Mouse (Mus musculus) embryonic facial prominence, embryonic 11.5 days (tissue): Measurements from ENCODE around the gene Dpysl5. TPM values are rescaled to one million over a fixed set of nuclear protein-coding genes. Genes with fewer than 3 reads are reported as not detected.

Experiments
- ATAC-seq: fragments of 200-750 bp; cut with Nextera tagmentation; replicated peaks from 2 replicates; pipeline ENCODE4 v1.8.0; 2017; ENCODE audit warnings: low read depth; ENCODE audit not compliant: insufficient number of reproducible peaks, low FRiP score, low TSS enrichment
- DNase-seq: peaks from one replicate; pipeline ENCODE4 v3.0.0-alpha.2; 2015; ENCODE audit warnings: low spot score
- H3K27ac ChIP-seq: fragments of 300-500 bp; sonication (generic); replicated peaks from 2 replicates; pipeline ENCODE4 v1.5.1; 2014; ENCODE audit warnings: mild to moderate bottlenecking, low read depth, low read length, control low read depth
- H3K27me3 ChIP-seq: fragments of 300-500 bp; sonication (generic); 2 replicates; pipeline ENCODE4 v1.6.1; 2014; ENCODE audit warnings: mild to moderate bottlenecking, low read length, moderate library complexity, mixed read lengths; ENCODE audit not compliant: control insufficient read depth, insufficient read depth
- H3K36me3 ChIP-seq: fragments of 300-500 bp; sonication (generic); replicated peaks from 2 replicates; pipeline ENCODE4 v1.6.1; 2014; ENCODE audit warnings: low read depth, mild to moderate bottlenecking, low read length, moderate library complexity, mixed read lengths; ENCODE audit not compliant: control insufficient read depth, insufficient read depth
- H3K4me1 ChIP-seq: fragments of 300-500 bp; sonication (generic); 2 replicates; pipeline ENCODE4 v1.6.1; 2014; ENCODE audit warnings: low read length, mixed read lengths; ENCODE audit not compliant: control insufficient read depth, insufficient read depth
- H3K4me2 ChIP-seq: fragments of 300-500 bp; sonication (generic); 2 replicates; pipeline ENCODE4 v1.6.1; 2014; ENCODE audit warnings: low read depth, mild to moderate bottlenecking, control low read depth, low read length, moderate library complexity
- H3K4me3 ChIP-seq: fragments of 300-500 bp; sonication (generic); 2 replicates; pipeline ENCODE4 v1.5.1; 2014; ENCODE audit warnings: low read depth, low read length, control low read depth
- H3K9ac ChIP-seq: fragments of 300-500 bp; sonication (generic); replicated peaks from 2 replicates; pipeline ENCODE4 v1.6.1; 2014; ENCODE audit warnings: mild to moderate bottlenecking, control low read depth, low read length
- H3K9me3 ChIP-seq: fragments of 300-500 bp; sonication (generic); replicated peaks from 2 replicates; pipeline ENCODE4 v1.6.1; 2016; ENCODE audit warnings: mild to moderate bottlenecking, low read length, inconsistent platforms, mixed read lengths; ENCODE audit not compliant: control insufficient read depth
- WGBS: fragments of 180-500 bp; shearing (Covaris S2); extraction: QIAGEN DNeasy Blood & Tissue Kit; methylation state at CpG from one replicate; pipeline ENCODE4 v1.1.7; 2014; 5-methylcytosine and 5-hydroxymethylcytosine counted together
- polyA plus RNA-seq: library from polyadenylated mRNA; unstranded; fragments of >200 nt; fragmentation: Nextera tagmentation; extraction: Ambion mirVana; gene quantifications from 2 replicates; pipeline ENCODE4 v1.2.1, GENCODE M21; 2014

Dpysl5 gene
- polyA plus RNA-seq, 1 experiment from 2014 or later: 17.6 TPM

DNA sequence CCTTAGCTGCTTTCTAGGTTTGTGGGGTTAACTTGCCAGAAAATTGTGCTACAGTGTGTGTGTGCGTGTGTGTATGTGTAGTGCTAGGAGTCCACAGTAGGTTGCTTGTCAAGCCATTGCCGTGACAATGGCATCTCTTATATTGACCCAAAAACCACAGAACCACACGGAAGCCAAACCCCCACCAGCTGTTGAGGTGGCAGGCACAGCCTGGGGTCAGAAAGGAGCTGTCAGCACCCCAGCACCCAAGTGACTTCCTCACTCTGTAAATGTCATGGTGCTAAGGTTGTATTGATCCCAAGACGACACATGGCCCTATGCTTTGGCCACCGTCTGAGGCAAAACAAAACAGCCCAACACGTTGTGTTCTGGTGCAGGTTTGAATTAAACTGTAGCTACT, 87.6 kb downstream of the Dpysl5 start:
- H3K4me1 ChIP-seq: no peaks in the 10 kb centered on the region
- no peak overlapping the region for H3K4me3 ChIP-seq
- no peaks in the 10 kb centered on the region for H3K36me3 ChIP-seq
- ATAC-seq: no peak
- H3K9ac ChIP-seq: no peak overlapping the region
- no peak overlapping the region for H3K4me2 ChIP-seq
- no peak for DNase-seq
- H3K9me3 ChIP-seq: no peaks in the 10 kb centered on the region
- H3K27ac ChIP-seq: no peak overlapping the region
- H3K27me3 ChIP-seq: no peaks in the 10 kb centered on the region
- WGBS: 78% methylated on average over 6 of the region's 6 CpGs

DNA sequence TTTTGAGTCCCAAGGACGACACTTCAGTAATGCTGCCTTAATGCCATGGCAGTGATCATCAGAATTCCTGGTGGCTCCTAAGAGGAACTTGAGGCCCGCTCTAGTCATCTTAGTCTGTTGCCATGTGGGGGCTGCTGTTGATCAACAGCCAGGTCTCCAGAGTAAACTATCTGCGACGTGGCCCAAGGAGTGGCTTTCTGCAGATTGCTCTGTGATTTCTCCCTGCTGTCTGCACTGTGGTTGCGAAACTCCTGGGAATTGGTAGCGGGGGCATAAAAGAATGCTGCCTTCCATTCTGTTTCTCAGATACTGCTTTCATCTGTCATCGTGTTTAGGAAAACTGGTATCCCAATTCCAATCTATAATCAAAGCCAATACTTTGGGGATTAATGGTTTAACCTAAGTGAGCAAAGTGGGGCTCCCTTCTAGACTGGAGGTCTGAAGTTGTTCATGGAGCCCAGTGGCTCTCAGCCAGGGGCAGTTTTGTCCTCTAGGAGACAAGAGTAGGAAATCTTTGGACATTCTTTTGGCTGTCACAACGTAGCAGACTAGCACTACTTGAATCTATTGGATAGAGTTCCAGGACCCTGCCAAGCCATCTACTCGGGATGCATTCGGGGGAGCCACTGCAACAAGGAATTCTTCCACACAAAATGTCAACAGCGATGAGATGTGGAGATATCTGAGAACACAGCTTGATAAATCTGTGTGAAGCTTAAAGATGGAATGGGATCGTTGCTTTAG, 91.5 kb downstream of the Dpysl5 start:
- H3K4me2 ChIP-seq: no peak overlapping the region
- no peaks in the 10 kb centered on the region for H3K9me3 ChIP-seq
- H3K36me3 ChIP-seq: no peaks in the 10 kb centered on the region
- no peak overlapping the region for H3K4me3 ChIP-seq
- H3K4me1 ChIP-seq: no peaks in the 10 kb centered on the region
- no peak for ATAC-seq
- no peak for DNase-seq
- WGBS: 77% methylated on average over 12 of the region's 12 CpGs
- no peaks in the 10 kb centered on the region for H3K27me3 ChIP-seq
- H3K9ac ChIP-seq: no peak overlapping the region
- H3K27ac ChIP-seq: no peak overlapping the region

DNA sequence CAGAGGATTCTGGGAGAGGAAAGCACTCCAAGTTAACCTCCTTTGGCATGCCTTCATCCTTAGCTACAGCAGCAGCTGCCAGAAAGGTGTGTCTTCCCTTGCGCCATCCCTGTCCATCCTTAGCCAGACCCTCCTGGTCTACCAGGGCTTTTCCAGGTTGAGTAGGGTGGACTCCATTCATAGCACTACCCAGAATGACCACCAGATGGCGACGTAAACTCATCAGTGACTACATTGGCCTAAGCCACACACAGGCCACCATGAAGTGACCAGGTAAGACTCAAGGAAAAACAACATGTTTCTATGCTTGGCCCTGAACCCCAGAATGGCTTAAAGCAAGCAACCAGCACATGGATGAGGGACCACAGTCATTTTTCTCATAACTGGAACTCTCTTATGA, 94.7 kb downstream of the Dpysl5 start:
- peak; percentile 78; the same call in 1 of the 2 replicates for ATAC-seq
- no peaks in the 10 kb centered on the region for H3K36me3 ChIP-seq
- H3K4me1 ChIP-seq: no peaks in the 10 kb centered on the region
- peak; percentile 95 for DNase-seq
- no peaks in the 10 kb centered on the region for H3K27me3 ChIP-seq
- no peaks in the 10 kb centered on the region for H3K9me3 ChIP-seq
- H3K4me2 ChIP-seq: no peak overlapping the region
- H3K4me3 ChIP-seq: no peak overlapping the region
- WGBS: 11% methylated on average over 3 of the region's 3 CpGs
- no peak overlapping the region for H3K27ac ChIP-seq
- no peak overlapping the region for H3K9ac ChIP-seq

DNA sequence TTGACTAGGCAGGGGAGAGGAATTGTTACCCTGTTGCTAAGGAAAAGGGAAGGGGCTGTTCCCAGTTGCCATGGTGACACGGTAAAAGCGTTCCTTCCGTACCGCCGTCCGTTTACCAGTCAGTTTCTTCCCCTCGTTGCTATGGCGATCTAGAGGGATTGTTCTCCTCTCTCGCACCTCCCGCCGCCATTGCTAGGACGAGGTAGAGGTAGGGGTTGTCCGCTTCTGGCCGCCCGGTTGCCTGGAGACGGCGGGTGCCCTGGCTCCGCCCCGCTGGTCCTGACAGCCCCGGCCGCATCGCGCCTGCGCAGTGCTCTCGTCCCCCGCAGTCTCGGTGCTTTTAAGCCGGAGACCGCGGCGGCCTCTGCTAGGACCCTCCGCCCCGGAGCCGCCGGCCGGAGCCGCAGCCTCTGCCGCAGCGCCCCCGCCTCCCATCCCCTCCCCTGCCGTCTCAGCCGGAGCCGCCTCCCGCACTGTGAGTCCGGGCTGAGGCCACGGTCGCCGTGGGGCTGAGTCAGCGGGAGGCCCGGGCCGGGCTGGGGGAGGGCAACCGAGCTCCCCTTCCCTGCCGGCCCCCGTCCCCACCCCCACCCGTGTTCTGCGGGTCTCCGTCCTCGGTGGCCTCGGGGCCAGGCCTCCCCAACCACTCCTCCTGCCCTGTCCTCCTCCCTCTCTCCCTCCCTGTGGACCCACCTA, 103.2 kb downstream of the Dpysl5 start, which contains the start of gene Mapre3:
Gene Mapre3 (plus strand): TSS at position 218 of the 696 bp plus-strand sequence.
- Histone ChIP-seq H3K9ac (peak within 1 kb of the TSS; percentile 77), H3K27me3 (no peaks in the 10 kb centered on the region), H3K4me2 (peak within 1 kb of the TSS; percentile 62), H3K4me3 (peak within 1 kb of the TSS; percentile 85), H3K4me1 (no peaks in the 10 kb centered on the region), H3K36me3 (no peaks in the 10 kb centered on the region), H3K27ac (no peak within 1 kb of the TSS), H3K9me3 (no peaks in the 10 kb centered on the region)
- ATAC-seq: peak; percentile 97
- DNase-seq: peak; percentile 95
- WGBS: under 1% methylated on average over 39 of the region's 59 CpGs

DNA sequence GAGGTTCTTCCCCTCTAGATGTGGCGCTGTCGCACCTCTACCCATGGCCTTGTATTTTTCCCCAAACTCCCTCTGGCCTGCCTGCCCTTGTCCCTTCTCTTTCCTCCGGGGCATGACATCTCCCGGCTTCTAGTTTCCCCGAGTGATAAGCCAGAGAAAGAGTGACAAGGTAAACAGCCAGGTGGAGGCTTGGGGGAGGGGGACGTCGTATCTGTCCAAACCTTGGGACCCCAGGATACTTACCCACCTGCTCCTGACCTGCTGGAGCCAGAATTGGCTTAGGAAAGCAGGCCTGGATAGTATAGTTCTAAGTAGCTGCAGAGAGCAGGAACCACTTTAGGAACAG, 103.7 kb downstream of the Dpysl5 start:
- Histone ChIP-seq H3K27me3 (no peaks in the 10 kb centered on the region), H3K9ac (peak overlapping the region; percentile 77), H3K4me1 (no peaks in the 10 kb centered on the region), H3K27ac (no peak overlapping the region), H3K4me3 (peak overlapping the region; percentile 85), H3K9me3 (no peaks in the 10 kb centered on the region), H3K4me2 (peak overlapping the region; percentile 62), H3K36me3 (no peaks in the 10 kb centered on the region)
- WGBS: 2% methylated on average over 7 of the region's 7 CpGs
- ATAC-seq (no peak), DNase-seq (peak; percentile 18)

DNA sequence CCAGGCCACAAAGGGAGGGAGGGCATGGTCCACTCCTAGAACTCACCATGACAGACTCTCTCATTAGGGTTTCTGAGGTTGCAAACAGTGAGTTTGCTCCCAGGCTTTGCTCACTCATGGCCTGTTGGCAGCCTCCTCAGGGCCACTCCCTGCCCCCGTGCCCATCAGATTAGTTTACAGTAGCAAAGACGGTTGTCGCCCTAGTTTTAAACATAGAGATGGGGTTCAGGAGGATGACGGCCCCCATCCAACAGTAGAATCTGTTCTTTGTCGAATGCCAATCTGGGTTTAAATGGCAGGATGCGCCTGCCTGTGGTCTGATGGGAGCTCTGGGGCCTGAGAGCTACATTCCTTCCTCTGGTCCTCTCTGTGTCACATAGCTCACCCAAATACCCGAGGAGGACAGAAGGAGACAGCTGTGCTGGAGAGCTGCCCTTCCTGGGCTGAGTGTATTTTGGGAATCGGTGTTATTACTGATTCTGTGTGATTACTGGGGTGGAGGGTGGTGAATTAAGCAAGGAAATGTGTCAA, 105.0 kb downstream of the Dpysl5 start:
- ATAC-seq: no peak
- Histone ChIP-seq H3K9ac (no peak overlapping the region), H3K4me3 (no peak overlapping the region), H3K4me1 (no peaks in the 10 kb centered on the region), H3K9me3 (no peaks in the 10 kb centered on the region), H3K36me3 (no peaks in the 10 kb centered on the region), H3K27me3 (no peaks in the 10 kb centered on the region), H3K27ac (no peak overlapping the region), H3K4me2 (no peak overlapping the region)
- WGBS: 76% methylated on average over 8 of the region's 8 CpGs
- DNase-seq: no peak

DNA sequence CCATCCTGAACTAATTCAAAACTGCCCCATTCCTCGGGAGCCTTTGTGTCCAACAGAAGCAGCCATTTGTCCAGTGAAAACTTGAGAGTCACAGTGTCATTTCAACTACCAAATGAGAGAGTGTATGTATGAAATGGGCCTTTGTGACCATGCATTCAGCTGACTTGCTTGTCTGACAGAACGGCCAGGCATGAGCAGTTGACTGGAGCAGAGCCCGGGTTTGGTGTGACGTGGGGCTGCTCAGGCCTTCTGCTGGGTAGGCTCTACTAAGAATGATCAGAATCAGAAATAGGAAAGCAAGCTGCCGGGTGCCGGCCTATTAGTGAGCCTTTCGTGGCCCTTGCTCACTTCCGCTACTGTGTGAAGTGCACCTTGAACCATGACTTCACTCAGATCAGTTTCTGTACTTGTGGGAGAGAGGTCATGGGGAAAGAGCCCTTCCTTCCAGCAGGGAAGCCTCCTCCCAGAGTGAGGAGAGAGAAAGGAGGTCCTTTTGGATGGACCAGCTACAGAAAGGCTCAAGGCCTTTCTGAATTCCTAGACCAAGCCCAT, 107.5 kb downstream of the Dpysl5 start:
- no peaks in the 10 kb centered on the region for H3K4me1 ChIP-seq
- 85% methylated on average over 8 of the region's 8 CpGs for WGBS
- H3K9ac ChIP-seq: no peak overlapping the region
- no peak overlapping the region for H3K4me2 ChIP-seq
- H3K9me3 ChIP-seq: no peaks in the 10 kb centered on the region
- H3K27ac ChIP-seq: no peak overlapping the region
- H3K4me3 ChIP-seq: no peak overlapping the region
- H3K36me3 ChIP-seq: no peaks in the 10 kb centered on the region
- no peak for ATAC-seq
- H3K27me3 ChIP-seq: no peaks in the 10 kb centered on the region
- no peak for DNase-seq

DNA sequence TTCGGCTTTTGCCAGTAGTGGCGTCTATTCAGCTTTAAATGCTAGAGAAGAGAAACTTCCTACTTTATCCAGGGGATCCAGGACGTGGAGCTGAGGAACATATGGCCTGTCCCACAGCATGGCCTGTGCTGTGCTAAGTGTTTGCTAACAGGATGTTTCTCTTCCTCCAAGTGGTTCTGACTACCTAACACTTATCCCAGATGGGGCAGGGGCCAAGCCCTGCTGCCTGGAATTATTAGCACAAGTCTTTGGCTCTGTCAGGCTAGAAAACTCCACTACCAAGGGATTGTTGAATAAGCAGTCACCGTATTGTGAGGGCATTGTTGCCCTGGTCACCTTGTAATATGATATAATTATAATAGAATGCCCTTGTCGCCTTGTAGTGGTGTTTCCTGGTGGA, 111.3 kb downstream of the Dpysl5 start:
- no peak overlapping the region for H3K4me2 ChIP-seq
- no peak overlapping the region for H3K9ac ChIP-seq
- 80% methylated on average over 5 of the region's 5 CpGs for WGBS
- no peaks in the 10 kb centered on the region for H3K36me3 ChIP-seq
- H3K27me3 ChIP-seq: no peaks in the 10 kb centered on the region
- no peak overlapping the region for H3K4me3 ChIP-seq
- H3K9me3 ChIP-seq: no peaks in the 10 kb centered on the region
- no peak for ATAC-seq
- no peak overlapping the region for H3K27ac ChIP-seq
- H3K4me1 ChIP-seq: no peaks in the 10 kb centered on the region
- no peak for DNase-seq
